Comparison of ENCODE assay signal across 8 mouse cellular contexts in genomic region chr19:6973581-6974190, GRCm38 (mm10). TPM values are rescaled to one million over a fixed set of nuclear protein-coding genes. Genes with fewer than 3 reads are reported as not detected.
DNase-seq lines count a peak whose midpoint lies in the region; ATAC-seq and TF ChIP-seq lines count a peak whose summit lies in the region.

No protein-coding gene starts in this region.

- ATAC-seq in forebrain, embryonic 16.5 days: no peak
- ATAC-seq in liver, embryonic 16.5 days (ENCODE audit: low read depth): no peak

- intact Hi-C loops in heart, adult 2 months (cut with DNase I): no loop called here

- no peak for DNase-seq in heart, adult 2 months
- DNase-seq in heart, adult 11 months: no peak
- no peak for DNase-seq in urinary bladder, adult 2 months (ENCODE audit: low spot score)
- DNase-seq in retina, embryonic 14.5 days (ENCODE audit: low spot score): no peak
- DNase-seq in right cerebral cortex, adult 2 months (ENCODE audit: low spot score in 2 of 2): no peak

- no peak for TF ChIP-seq CTCF in heart, adult 2 months (IDR thresholded peaks at IDR 0.05)
- no peak for TF ChIP-seq CTCF in C2C12 (IDR thresholded peaks at IDR 0.05; ENCODE audit: control insufficient read depth, insufficient read depth, insufficient read length)

- WGBS in heart, adult 2 months: 40% methylated on average over 12 of the region's 12 CpGs
- WGBS in forebrain, embryonic 16.5 days: 31% methylated on average over 12 of the region's 12 CpGs
- WGBS in liver, embryonic 16.5 days (ENCODE audit: insufficient replicate concordance): 22% methylated on average over 12 of the region's 12 CpGs

- H3K27me3 ChIP-seq in heart, adult 2 months (ENCODE audit: control insufficient read depth, insufficient read depth, low read length): no peaks in the 10 kb centered on the region
- no peaks in the 10 kb centered on the region for H3K27me3 ChIP-seq in C2C12 (ENCODE audit: control insufficient read depth, insufficient read depth, insufficient read length)
- H3K27me3 ChIP-seq in forebrain, embryonic 16.5 days (replicated peaks; ENCODE audit: control insufficient read depth, insufficient read depth, low read length): peaks cover 10% of the 10 kb centered on the region; the same call in 1 of the 2 replicates
- peaks cover 2% of the 10 kb centered on the region for H3K27me3 ChIP-seq in liver, embryonic 16.5 days (ENCODE audit: control insufficient read depth, insufficient read depth, low read depth, low read length)

- no peak overlapping the region for H3K9ac ChIP-seq in heart, adult 2 months (ENCODE audit: low read depth, low read length)
- peak overlapping the region; percentile 85 for H3K9ac ChIP-seq in forebrain, embryonic 16.5 days (replicated peaks; ENCODE audit: low read depth, low read length)
- peak overlapping the region; percentile 56; the same call in 1 of the 2 replicates for H3K9ac ChIP-seq in liver, embryonic 16.5 days (ENCODE audit: low read depth, low read length)

- H3K9me3 ChIP-seq in forebrain, embryonic 16.5 days (ENCODE audit: control insufficient read depth, low read length): no peaks in the 10 kb centered on the region
- no peaks in the 10 kb centered on the region for H3K9me3 ChIP-seq in liver, embryonic 16.5 days (replicated peaks; ENCODE audit: control insufficient read depth, low read length)

- peak overlapping the region; percentile 50 for H3ac ChIP-seq in C2C12 (ENCODE audit: control insufficient read depth, insufficient read length, low read depth)

- TF ChIP-seq EP300 in heart, adult 2 months (IDR thresholded peaks at IDR 0.05; ENCODE audit: insufficient read depth, low read depth, low read length): no peak

- H3K79me3 ChIP-seq in C2C12 (ENCODE audit: low read depth): peaks cover 34% of the 10 kb centered on the region

- H3K79me2 ChIP-seq in heart, adult 2 months (replicated peaks; ENCODE audit: control insufficient read depth, insufficient read depth, low read length): no peaks in the 10 kb centered on the region
- peaks cover 56% of the 10 kb centered on the region for H3K79me2 ChIP-seq in C2C12 (ENCODE audit: control insufficient read depth, insufficient read depth)

- TF ChIP-seq POLR2A in heart, adult 2 months (IDR thresholded peaks at IDR 0.05; ENCODE audit: insufficient read depth, low read depth, low read length): no peak

- no peaks in the 10 kb centered on the region for H3K36me3 ChIP-seq in heart, adult 2 months (ENCODE audit: control insufficient read depth, insufficient read depth, low read length)
- H3K36me3 ChIP-seq in C2C12 (ENCODE audit: control insufficient read depth, insufficient read depth): peaks cover 24% of the 10 kb centered on the region
- H3K36me3 ChIP-seq in forebrain, embryonic 16.5 days (ENCODE audit: control insufficient read depth, insufficient read depth): peaks cover 6% of the 10 kb centered on the region
- H3K36me3 ChIP-seq in liver, embryonic 16.5 days (ENCODE audit: control insufficient read depth, insufficient read depth): peaks cover 4% of the 10 kb centered on the region

- peak overlapping the region; percentile 58 for H3K4me2 ChIP-seq in forebrain, embryonic 16.5 days (ENCODE audit: low read length)
- H3K4me2 ChIP-seq in liver, embryonic 16.5 days (ENCODE audit: low read depth, low read length): peak overlapping the region; percentile 99

- H3K27ac ChIP-seq in heart, adult 2 months: peak overlapping the region; percentile 83
- peak overlapping the region; percentile 46; the same call in 1 of the 2 replicates for H3K27ac ChIP-seq in forebrain, embryonic 16.5 days (ENCODE audit: low read length)
- H3K27ac ChIP-seq in liver, embryonic 16.5 days (ENCODE audit: low read length): peak overlapping the region; percentile 14; the same call in 1 of the 2 replicates

- H3K4me1 ChIP-seq in heart, adult 2 months (ENCODE audit: control insufficient read depth, insufficient read depth, low read length): peaks cover 5% of the 10 kb centered on the region
- peaks cover 41% of the 10 kb centered on the region for H3K4me1 ChIP-seq in forebrain, embryonic 16.5 days (replicated peaks; ENCODE audit: control insufficient read depth, insufficient read depth, low read length)
- peaks cover 64% of the 10 kb centered on the region for H3K4me1 ChIP-seq in liver, embryonic 16.5 days (ENCODE audit: control insufficient read depth, low read depth, low read length)

- peak overlapping the region; percentile 68 for H3K4me3 ChIP-seq in heart, adult 2 months
- peak overlapping the region; percentile 99 for H3K4me3 ChIP-seq in C2C12 (ENCODE audit: insufficient read depth, poor library complexity, severe bottlenecking)
- peak overlapping the region; percentile 60 for H3K4me3 ChIP-seq in forebrain, embryonic 16.5 days (replicated peaks; ENCODE audit: low read length)
- peak overlapping the region; percentile 77 for H3K4me3 ChIP-seq in liver, embryonic 16.5 days (ENCODE audit: low read depth, low read length)

TF ChIP-seq in C2C12, 6 proteins besides CTCF, POLR2A, EP300 and RAD21:
- TF ChIP-seq MAX (IDR thresholded peaks at IDR 0.05) (no peak), USF1 (IDR thresholded peaks at IDR 0.05; ENCODE audit: low read depth) (no peak), MYOG (IDR thresholded peaks at IDR 0.05; ENCODE audit: control insufficient read depth, extremely low read depth, insufficient read length) (no peak), MYOD1 (IDR thresholded peaks at IDR 0.05; ENCODE audit: control insufficient read depth, insufficient read length, low read depth) (no peak)

RNA-seq across cellular contexts. Expression of gene Ppp1r14b, which starts 1.1 kb away (rescaled TPM):
- 10 to 100 TPM; 85.8 to 91.0 TPM for total RNA-seq in heart, adult 2 months (2021)
- polyA plus RNA-seq in heart, adult 2 months (2012; rRNA removed): 42.3 and 56.8 TPM in 2 replicates
- 1,811 TPM for polyA plus RNA-seq in C2C12 (2012; fragmentation: generic; extraction: Trizol)
- 132 and 140 TPM in 2 replicates for polyA plus RNA-seq in forebrain, embryonic 16.5 days (2015; fragmentation: Nextera tagmentation; extraction: Ambion mirVana)
- 15.9 and 17.4 TPM in 2 replicates for polyA plus RNA-seq in liver, embryonic 16.5 days (2015; fragmentation: Nextera tagmentation; extraction: Ambion mirVana)
- polyA plus RNA-seq in urinary bladder, adult 2 months (2012; rRNA removed): 100 and 132 TPM in 2 replicates

RNA-seq across cellular contexts. Expression of gene Plcb3, which starts 2.6 kb away (rescaled TPM):
- 10 to 100 TPM; 14.6 to 15.2 TPM for total RNA-seq in heart, adult 2 months (2021)
- 27.5 and 33.7 TPM in 2 replicates for polyA plus RNA-seq in heart, adult 2 months (2012; rRNA removed)
- polyA plus RNA-seq in C2C12 (2012; fragmentation: generic; extraction: Trizol): 51.7 TPM
- 11.5 and 12.3 TPM in 2 replicates for polyA plus RNA-seq in forebrain, embryonic 16.5 days (2015; fragmentation: Nextera tagmentation; extraction: Ambion mirVana)
- 4.8 and 6.6 TPM in 2 replicates for polyA plus RNA-seq in liver, embryonic 16.5 days (2015; fragmentation: Nextera tagmentation; extraction: Ambion mirVana)
- polyA plus RNA-seq in urinary bladder, adult 2 months (2012; rRNA removed): 83.5 and 88.1 TPM in 2 replicates

RNA-seq across cellular contexts. Expression of gene Fkbp2, which starts 6.6 kb away (rescaled TPM):
- total RNA-seq in heart, adult 2 months (2021): 10 to 100 TPM; 23.2 to 24.7 TPM
- 21.1 and 27.6 TPM in 2 replicates for polyA plus RNA-seq in heart, adult 2 months (2012; rRNA removed)
- 148 TPM for polyA plus RNA-seq in C2C12 (2012; fragmentation: generic; extraction: Trizol)
- polyA plus RNA-seq in forebrain, embryonic 16.5 days (2015; fragmentation: Nextera tagmentation; extraction: Ambion mirVana): 73.8 and 101 TPM in 2 replicates
- polyA plus RNA-seq in liver, embryonic 16.5 days (2015; fragmentation: Nextera tagmentation; extraction: Ambion mirVana): 91.1 and 101 TPM in 2 replicates
- 83.0 and 89.1 TPM in 2 replicates for polyA plus RNA-seq in urinary bladder, adult 2 months (2012; rRNA removed)

RNA-seq across cellular contexts. Expression of gene Vegfb, which starts 13.8 kb away (rescaled TPM):
- 100 to 1,000 TPM; 413 to 501 TPM for total RNA-seq in heart, adult 2 months (2021)
- 257 and 355 TPM in 2 replicates for polyA plus RNA-seq in heart, adult 2 months (2012; rRNA removed)
- polyA plus RNA-seq in C2C12 (2012; fragmentation: generic; extraction: Trizol): 37.7 TPM
- 42.5 and 44.6 TPM in 2 replicates for polyA plus RNA-seq in forebrain, embryonic 16.5 days (2015; fragmentation: Nextera tagmentation; extraction: Ambion mirVana)
- polyA plus RNA-seq in liver, embryonic 16.5 days (2015; fragmentation: Nextera tagmentation; extraction: Ambion mirVana): 7.7 and 10.5 TPM in 2 replicates
- polyA plus RNA-seq in urinary bladder, adult 2 months (2012; rRNA removed): 48.1 and 76.3 TPM in 2 replicates

RNA-seq across cellular contexts. Expression of gene Dnajc4, which starts 18.7 kb away (rescaled TPM):
- total RNA-seq in heart, adult 2 months (2021): 10 to 100 TPM; 45.6 to 57.4 TPM
- polyA plus RNA-seq in heart, adult 2 months (2012; rRNA removed): 57.6 and 68.4 TPM in 2 replicates
- 12.2 TPM for polyA plus RNA-seq in C2C12 (2012; fragmentation: generic; extraction: Trizol)
- 18.3 and 23.3 TPM in 2 replicates for polyA plus RNA-seq in forebrain, embryonic 16.5 days (2015; fragmentation: Nextera tagmentation; extraction: Ambion mirVana)
- 9.9 and 10.5 TPM in 2 replicates for polyA plus RNA-seq in liver, embryonic 16.5 days (2015; fragmentation: Nextera tagmentation; extraction: Ambion mirVana)
- 61.7 and 65.2 TPM in 2 replicates for polyA plus RNA-seq in urinary bladder, adult 2 months (2012; rRNA removed)

Comparison
In these comparisons a context has a peak if more than half of its experiments do, and no peak if none do; other contexts are left out.
1. H3K27ac ChIP-seq: peak in every context shown above with its lines; median percentile 83 in heart, adult 2 months; 46 in forebrain, embryonic 16.5 days; 14 in liver, embryonic 16.5 days.
2. RNA of gene Ppp1r14b, which starts 1.1 kb away (polyA plus RNA-seq): 1,811 TPM in C2C12 (single experiment); 100 to 132 TPM in urinary bladder, adult 2 months, 132 to 140 TPM in forebrain, embryonic 16.5 days, 42.3 to 56.8 TPM in heart, adult 2 months and 15.9 to 17.4 TPM in liver, embryonic 16.5 days; every median in the first group is over 10 times any median in the second.
3. Peak in every context shown above with its lines, with median percentiles within 50 percentile points of each other: H3K4me3 ChIP-seq.